Mouse (Mus musculus) midbrain, embryonic 15.5 days (tissue): ENCODE results near the gene Fiz1. TPM values are rescaled to one million over a fixed set of nuclear protein-coding genes. Genes with fewer than 3 reads are reported as not detected.

Source experiments
- ATAC-seq: fragments of 200-750 bp; cut with Nextera tagmentation; replicated peaks from 2 replicates; pipeline ENCODE4 v1.8.0; 2017; ENCODE audit warnings: moderate TSS enrichment
- H3K27ac ChIP-seq: fragments of 300-500 bp; sonication (generic); 2 replicates; pipeline ENCODE4 v1.5.1; 2015; ENCODE audit warnings: mild to moderate bottlenecking, inconsistent platforms
- H3K27me3 ChIP-seq: fragments of 300-500 bp; sonication (generic); replicated peaks from 2 replicates; pipeline ENCODE4 v1.6.1; 2015; ENCODE audit warnings: inconsistent platforms
- H3K36me3 ChIP-seq: fragments of 300-500 bp; sonication (generic); replicated peaks from 2 replicates; pipeline ENCODE4 v1.6.1; 2015; ENCODE audit warnings: inconsistent platforms
- H3K4me1 ChIP-seq: fragments of 300-500 bp; sonication (generic); 2 replicates; pipeline ENCODE4 v1.6.1; 2015; ENCODE audit warnings: inconsistent platforms
- H3K4me2 ChIP-seq: fragments of 300-500 bp; sonication (generic); 2 replicates; pipeline ENCODE4 v1.6.1; 2015; ENCODE audit warnings: inconsistent platforms, mild to moderate bottlenecking, moderate library complexity
- H3K4me3 ChIP-seq: fragments of 300-500 bp; sonication (generic); 2 replicates; pipeline ENCODE4 v1.5.1; 2015; ENCODE audit warnings: mild to moderate bottlenecking, inconsistent platforms
- H3K9ac ChIP-seq: fragments of 300-500 bp; sonication (generic); 2 replicates; pipeline ENCODE4 v1.6.1; 2015; ENCODE audit warnings: mild to moderate bottlenecking, inconsistent platforms
- H3K9me3 ChIP-seq: fragments of 300-500 bp; sonication (generic); 2 replicates; pipeline ENCODE4 v1.6.1; 2016; ENCODE audit warnings: inconsistent platforms
- WGBS: fragments of 180-500 bp; shearing (Covaris S2); methylation state at CpG from one replicate; pipeline ENCODE4 v1.1.7; 2015; ENCODE audit warnings: mixed read lengths; 5-methylcytosine and 5-hydroxymethylcytosine counted together
- polyA plus RNA-seq: library from polyadenylated mRNA; unstranded; fragments of >200 nt; fragmentation: Nextera tagmentation; extraction: Ambion mirVana; gene quantifications from 2 replicates; pipeline ENCODE4 v1.2.1, GENCODE M21; 2015

Fiz1 gene
- polyA plus RNA-seq = 41.3 and 48.8 TPM in 2 replicates

DNA sequence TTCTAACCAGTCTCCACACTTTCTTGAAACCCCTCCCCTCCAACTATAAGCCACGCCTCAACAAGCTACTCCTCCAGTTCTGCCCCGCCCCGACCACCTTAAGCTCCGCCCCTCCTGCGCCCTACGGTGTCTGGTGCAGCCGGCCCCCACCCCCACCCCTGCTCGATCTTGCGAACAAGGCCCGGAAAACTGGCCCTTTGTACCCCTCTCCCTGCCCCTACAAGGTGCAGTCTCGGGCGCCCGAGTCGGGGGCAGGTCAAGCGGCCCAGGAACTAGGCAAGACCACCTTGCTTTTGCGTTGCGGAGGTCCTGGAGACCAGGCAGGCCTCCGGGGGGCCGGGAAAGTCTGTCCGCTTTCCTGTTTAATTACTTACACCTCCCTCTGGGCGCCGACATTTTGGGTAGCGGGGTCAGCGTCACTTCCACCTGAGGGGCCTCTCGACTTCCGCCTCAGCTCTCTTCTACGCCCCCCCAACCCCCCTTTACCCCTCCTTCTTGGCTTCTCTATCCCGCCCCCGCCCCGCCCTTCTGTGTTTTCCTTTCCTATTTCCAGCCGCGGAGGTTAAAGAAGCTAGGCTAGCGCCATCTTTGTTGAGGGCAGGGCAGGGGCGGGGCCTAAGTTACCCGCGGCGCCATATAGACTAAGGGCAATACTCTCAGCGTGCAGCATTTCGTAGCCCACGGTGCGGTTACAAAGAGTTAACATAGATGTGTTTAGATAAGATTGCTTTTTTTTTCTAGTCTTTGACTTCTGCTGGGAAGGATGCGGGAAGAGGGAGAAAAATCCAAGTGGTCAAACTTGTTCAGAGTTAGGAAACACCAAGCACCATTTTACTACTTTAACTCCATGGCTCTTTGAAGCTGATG lies at the start of gene Fiz1, which contains the start of gene Zfp524:
Fiz1 (minus strand) TSS at position 447 of the 867 bp plus-strand sequence.
Zfp524 (plus strand) TSS at position 165 of the 867 bp plus-strand sequence.
- Histone ChIP-seq H3K4me2 (peak within 1 kb of the TSS; percentile 57), H3K4me1 (peaks cover 14% of the 10 kb centered on the region), H3K27ac (peak within 1 kb of the TSS; percentile 98), H3K36me3 (peaks cover 30% of the 10 kb centered on the region), H3K27me3 (no peaks in the 10 kb centered on the region), H3K9me3 (no peaks in the 10 kb centered on the region), H3K9ac (peak within 1 kb of the TSS; percentile 87), H3K4me3 (peak within 1 kb of the TSS; percentile 84)
- WGBS = under 1% methylated on average over 42 of the region's 42 CpGs
- peak; percentile 87 for ATAC-seq

GRCm38 (mm10) chr7:5062360-5063001 lies 48.0 kb upstream of the Fiz1 start:
- H3K9ac ChIP-seq = peak overlapping the region; percentile 88
- H3K36me3 ChIP-seq = 0 out of 2 replicates have a peak, but pooled peaks cover 3% of the 10 kb centered on the region
- H3K4me1 ChIP-seq = peaks cover 62% of the 10 kb centered on the region
- no peaks in the 10 kb centered on the region for H3K27me3 ChIP-seq
- under 1% methylated on average over 50 of the region's 51 CpGs for WGBS
- H3K4me2 ChIP-seq = peak overlapping the region; percentile 89
- H3K27ac ChIP-seq = peak overlapping the region; percentile 99
- peak; percentile 16 for ATAC-seq
- H3K4me3 ChIP-seq = peak overlapping the region; percentile 55
- no peaks in the 10 kb centered on the region for H3K9me3 ChIP-seq

GRCm38 (mm10) chr7:5061774-5062359 lies 47.4 kb upstream of the Fiz1 start, which contains the start of gene U2af2:
Gene U2af2 (plus strand): TSS chr7:5062143.
- no peaks in the 10 kb centered on the region for H3K9me3 ChIP-seq
- peak within 1 kb of the TSS; percentile 89 for H3K4me2 ChIP-seq
- H3K36me3 ChIP-seq = no peaks in the 10 kb centered on the region
- H3K9ac ChIP-seq = peak within 1 kb of the TSS; percentile 88
- H3K27me3 ChIP-seq = no peaks in the 10 kb centered on the region
- H3K4me3 ChIP-seq = peak within 1 kb of the TSS; percentile 55
- ATAC-seq = peak; percentile 79
- H3K4me1 ChIP-seq = peaks cover 67% of the 10 kb centered on the region
- H3K27ac ChIP-seq = peak within 1 kb of the TSS; percentile 99
- WGBS = under 1% methylated on average over 65 of the region's 65 CpGs

DNA sequence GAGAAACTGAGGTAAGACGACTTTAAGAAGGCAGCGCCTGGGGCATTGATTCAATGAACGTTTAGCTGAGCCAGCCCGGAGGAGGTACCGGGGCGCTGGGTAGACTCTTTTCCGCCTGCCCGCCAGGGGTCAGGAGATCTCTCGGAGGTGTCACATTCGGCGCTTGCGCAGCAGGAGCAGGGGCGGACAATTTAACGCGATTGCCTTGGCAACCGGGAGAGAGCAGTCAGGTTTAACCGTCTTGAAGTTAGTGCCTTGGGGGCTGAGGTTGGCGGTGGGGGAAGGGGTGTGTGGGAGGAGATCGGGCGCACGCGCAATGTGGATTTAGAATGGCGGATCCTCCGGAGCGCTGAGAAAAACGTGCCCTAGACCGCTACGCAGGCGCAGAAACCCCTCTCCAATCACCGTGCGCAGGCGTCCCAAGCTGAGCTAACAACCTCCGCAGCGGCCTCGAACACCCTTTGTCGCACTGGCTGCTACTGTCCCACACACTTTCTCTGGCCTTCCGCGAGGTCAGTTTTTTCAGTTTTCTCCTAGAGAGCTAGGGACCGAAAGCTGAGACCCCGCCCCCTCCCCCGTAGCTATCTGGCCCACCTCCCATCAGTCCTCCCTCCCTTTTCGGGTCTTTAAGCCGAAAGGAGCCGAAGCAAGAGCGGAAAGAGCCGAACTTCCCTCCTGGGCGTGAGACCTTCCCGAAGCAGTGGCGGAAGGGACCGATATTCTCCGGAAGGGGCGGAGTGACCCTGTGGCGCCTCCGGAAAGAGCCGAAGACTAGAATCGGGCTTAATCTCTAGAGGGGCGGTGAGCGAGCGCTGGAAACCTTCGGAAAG lies 46.7 kb upstream of the Fiz1 start:
- peaks cover 67% of the 10 kb centered on the region for H3K4me1 ChIP-seq
- ATAC-seq = peak; percentile 91

DNA sequence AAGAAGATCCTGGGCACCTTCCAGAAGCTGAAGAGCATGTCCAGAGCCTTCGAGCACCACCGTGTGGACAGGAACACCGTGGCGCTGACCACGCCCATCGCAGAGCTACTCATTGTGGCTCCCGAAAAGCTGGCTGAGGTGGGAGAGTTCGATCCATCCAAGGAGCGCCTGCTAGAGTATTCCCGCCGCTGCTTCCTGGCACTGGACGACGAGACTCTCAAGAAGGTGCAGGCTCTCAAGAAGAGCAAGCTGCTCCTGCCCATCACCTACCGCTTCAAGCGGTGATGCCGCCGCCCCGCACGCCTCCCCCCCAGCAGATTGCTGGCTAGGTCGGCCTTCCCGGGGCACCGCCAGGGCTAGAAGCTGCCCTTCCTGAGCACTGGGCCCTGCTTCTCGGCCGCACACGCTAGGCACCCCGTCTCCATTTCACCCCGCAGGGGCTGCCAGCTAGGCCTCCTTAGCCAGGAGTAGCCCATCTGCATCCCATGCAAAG lies 45.8 kb upstream of the Fiz1 start:
- H3K4me3 ChIP-seq = peak overlapping the region; percentile 55

More for the DNA sequence above, 46.7 kb upstream of the Fiz1 start:
- WGBS = under 1% methylated on average over 60 of the region's 60 CpGs
- H3K9ac ChIP-seq = peak overlapping the region; percentile 88
- H3K27me3 ChIP-seq = no peaks in the 10 kb centered on the region
- H3K4me2 ChIP-seq = peak overlapping the region; percentile 89
- peak overlapping the region; percentile 55 for H3K4me3 ChIP-seq
- peak overlapping the region; percentile 99 for H3K27ac ChIP-seq
- H3K9me3 ChIP-seq = no peaks in the 10 kb centered on the region
- no peaks in the 10 kb centered on the region for H3K36me3 ChIP-seq

DNA sequence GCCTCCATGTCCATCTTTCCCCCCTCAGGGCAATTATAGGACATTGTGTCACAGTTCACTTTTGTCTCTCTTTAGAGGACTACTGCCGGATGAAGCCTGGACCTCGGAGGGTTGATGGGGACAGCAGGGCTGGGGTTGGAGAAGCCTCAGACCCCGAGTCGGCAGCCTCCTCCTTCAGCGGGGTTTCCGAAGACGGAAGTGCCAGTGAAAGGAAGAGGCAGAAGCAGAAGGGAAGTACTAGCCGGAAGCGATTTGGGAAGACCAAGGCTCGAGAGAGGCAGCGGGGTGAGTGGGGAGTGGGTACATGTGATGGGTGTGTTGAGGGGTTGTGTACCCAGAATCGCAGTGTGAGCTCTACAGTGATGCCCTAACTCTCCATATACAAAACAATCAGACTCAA lies 44.9 kb upstream of the Fiz1 start:
- 94% methylated on average over 12 of the region's 12 CpGs for WGBS
- no peaks in the 10 kb centered on the region for H3K36me3 ChIP-seq
- H3K4me3 ChIP-seq = no peak overlapping the region
- peak overlapping the region; percentile 88; the same call in 1 of the 2 replicates for H3K9ac ChIP-seq
- no peak for ATAC-seq
- H3K4me2 ChIP-seq = peak overlapping the region; percentile 89
- H3K4me1 ChIP-seq = peaks cover 71% of the 10 kb centered on the region
- H3K9me3 ChIP-seq = no peaks in the 10 kb centered on the region
- H3K27me3 ChIP-seq = peaks cover 15% of the 10 kb centered on the region
- H3K27ac ChIP-seq = peak overlapping the region; percentile 99; the same call in 1 of the 2 replicates

More for the DNA sequence above, 45.8 kb upstream of the Fiz1 start:
- Histone ChIP-seq H3K9ac (peak overlapping the region; percentile 88), H3K4me1 (peaks cover 67% of the 10 kb centered on the region), H3K27me3 (peaks cover 6% of the 10 kb centered on the region), H3K9me3 (no peaks in the 10 kb centered on the region), H3K4me2 (peak overlapping the region; percentile 89), H3K27ac (peak overlapping the region; percentile 99), H3K36me3 (no peaks in the 10 kb centered on the region)
- ATAC-seq = 0 out of 2 replicates have a peak, but pooled peaks have one; percentile 0
- WGBS = 3% methylated on average over 27 of the region's 27 CpGs

DNA sequence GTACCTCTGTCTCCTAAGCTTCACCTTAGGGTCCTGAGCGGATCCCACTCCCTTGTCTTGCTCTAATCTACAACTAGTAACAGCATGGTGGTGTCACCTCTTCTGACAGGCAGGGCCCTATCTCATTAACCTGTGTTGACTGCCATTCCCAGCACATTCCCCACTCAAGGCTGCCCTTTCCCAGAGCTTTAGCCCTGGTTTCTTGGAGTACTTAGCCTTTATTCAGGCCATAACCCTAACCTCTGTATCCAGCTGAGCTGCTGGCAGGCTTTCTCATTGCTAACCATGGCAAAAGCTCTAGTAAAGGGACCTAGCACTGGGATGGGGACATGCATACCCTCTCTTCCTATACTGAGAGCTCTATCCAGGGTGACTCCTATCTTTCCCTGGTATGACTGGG lies 44.1 kb upstream of the Fiz1 start:
- Histone ChIP-seq H3K9ac (no peak overlapping the region), H3K27ac (no peak overlapping the region)
- WGBS = 91% methylated on average over 1 of the region's 1 CpGs

DNA sequence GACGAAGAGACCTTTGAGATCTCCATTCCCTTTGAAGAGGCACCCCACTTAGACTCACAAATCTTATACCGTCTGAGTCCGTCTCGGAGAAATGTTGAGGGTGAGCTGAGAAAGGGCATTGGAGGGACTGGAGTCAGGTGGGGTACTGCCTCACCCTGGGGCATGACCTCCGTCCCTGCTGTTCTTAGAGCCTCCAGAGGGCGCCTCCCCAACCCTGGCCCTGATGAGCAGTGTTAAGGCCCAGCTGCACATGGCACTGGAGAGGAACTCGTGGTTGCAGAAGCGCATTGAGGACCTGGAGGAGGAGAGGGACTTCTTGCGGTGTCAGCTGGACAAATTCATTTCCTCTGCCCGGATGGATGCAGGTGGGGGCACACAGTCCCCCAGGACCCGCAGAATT lies 43.3 kb upstream of the Fiz1 start:
- H3K9ac ChIP-seq = peak overlapping the region; percentile 76
- H3K4me1 ChIP-seq = peaks cover 72% of the 10 kb centered on the region
- peaks cover 30% of the 10 kb centered on the region for H3K27me3 ChIP-seq
- H3K4me2 ChIP-seq = peak overlapping the region; percentile 63
- ATAC-seq = no peak
- no peaks in the 10 kb centered on the region for H3K9me3 ChIP-seq
- peak overlapping the region; percentile 67 for H3K4me3 ChIP-seq
- 32% methylated on average over 11 of the region's 11 CpGs for WGBS
- H3K27ac ChIP-seq = no peak overlapping the region; the same call in 1 of the 2 replicates
- H3K36me3 ChIP-seq = no peaks in the 10 kb centered on the region

More for the DNA sequence above, 44.1 kb upstream of the Fiz1 start:
- no peak for ATAC-seq
- Histone ChIP-seq H3K9me3 (no peaks in the 10 kb centered on the region), H3K4me1 (peaks cover 71% of the 10 kb centered on the region), H3K36me3 (no peaks in the 10 kb centered on the region), H3K27me3 (peaks cover 22% of the 10 kb centered on the region), H3K4me3 (no peak overlapping the region; the same call in 1 of the 2 replicates), H3K4me2 (no peak overlapping the region)

DNA sequence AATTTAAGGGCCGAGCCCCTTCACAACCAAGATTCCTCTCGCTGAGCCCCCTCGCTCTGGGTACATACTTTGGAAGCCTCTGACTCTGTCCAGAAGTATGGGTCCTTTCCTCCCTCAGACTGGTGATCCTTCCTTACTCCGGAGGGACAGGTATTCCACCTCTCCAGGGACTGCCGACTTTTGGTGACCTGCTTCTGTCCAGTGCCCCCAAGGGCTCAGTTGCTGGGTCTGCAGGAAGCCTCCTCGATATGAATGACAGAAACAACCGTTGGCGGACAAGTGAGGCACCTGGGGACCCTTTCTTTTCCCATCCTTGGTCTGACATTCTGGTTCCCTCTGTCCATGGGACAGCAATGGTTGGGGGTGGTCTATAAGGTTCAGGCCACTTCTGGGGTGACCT lies 42.9 kb upstream of the Fiz1 start:
- Histone ChIP-seq H3K9me3 (no peaks in the 10 kb centered on the region), H3K36me3 (no peaks in the 10 kb centered on the region), H3K4me2 (peak overlapping the region; percentile 63), H3K4me3 (peak overlapping the region; percentile 67), H3K4me1 (peaks cover 76% of the 10 kb centered on the region), H3K27ac (peak overlapping the region; percentile 82; the same call in 1 of the 2 replicates), H3K27me3 (peaks cover 31% of the 10 kb centered on the region), H3K9ac (peak overlapping the region; percentile 76)
- 30% methylated on average over 8 of the region's 8 CpGs for WGBS
- ATAC-seq = no peak

DNA sequence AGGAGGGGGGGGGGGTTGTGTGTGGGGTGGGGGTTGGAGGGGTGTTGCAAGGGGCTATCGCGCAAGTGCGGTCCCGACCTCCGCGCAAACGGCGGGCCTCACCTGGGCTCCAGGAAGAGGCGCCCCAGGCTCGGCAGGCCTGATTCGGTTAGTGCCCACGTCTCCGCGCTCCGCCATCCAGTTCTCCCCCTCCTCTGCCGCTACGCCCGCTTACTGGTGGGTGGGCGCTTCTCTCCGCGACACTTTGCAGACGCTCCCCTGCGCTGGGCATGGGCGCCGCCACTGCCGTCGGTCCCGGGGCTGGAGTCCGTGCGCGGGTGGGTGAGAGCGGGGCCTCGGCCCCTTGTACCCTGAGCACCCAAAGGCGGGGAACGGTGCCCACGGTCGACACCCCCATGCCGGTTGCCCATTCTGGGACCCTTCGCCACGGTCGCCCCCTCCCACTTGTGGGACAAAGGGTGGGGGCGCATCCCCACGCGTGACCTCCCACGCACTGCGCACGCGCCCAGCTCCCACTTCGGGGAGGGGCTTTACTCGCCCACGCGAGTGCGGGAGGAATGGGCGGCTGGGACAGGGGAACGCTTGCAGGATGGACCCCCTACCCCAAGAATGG lies 42.3 kb upstream of the Fiz1 start:
- peaks cover 31% of the 10 kb centered on the region for H3K27me3 ChIP-seq
- no peaks in the 10 kb centered on the region for H3K36me3 ChIP-seq
- WGBS = under 1% methylated on average over 55 of the region's 55 CpGs
- H3K4me2 ChIP-seq = peak overlapping the region; percentile 63
- peak overlapping the region; percentile 67 for H3K4me3 ChIP-seq
- no peaks in the 10 kb centered on the region for H3K9me3 ChIP-seq
- peak overlapping the region; percentile 82 for H3K27ac ChIP-seq
- peak overlapping the region; percentile 76 for H3K9ac ChIP-seq
- ATAC-seq = peak; percentile 7
- peaks cover 81% of the 10 kb centered on the region for H3K4me1 ChIP-seq
